Mouse (Mus musculus): ENCODE measurements around the gene Hoxc4.

Hoxc4 gene

DNA sequence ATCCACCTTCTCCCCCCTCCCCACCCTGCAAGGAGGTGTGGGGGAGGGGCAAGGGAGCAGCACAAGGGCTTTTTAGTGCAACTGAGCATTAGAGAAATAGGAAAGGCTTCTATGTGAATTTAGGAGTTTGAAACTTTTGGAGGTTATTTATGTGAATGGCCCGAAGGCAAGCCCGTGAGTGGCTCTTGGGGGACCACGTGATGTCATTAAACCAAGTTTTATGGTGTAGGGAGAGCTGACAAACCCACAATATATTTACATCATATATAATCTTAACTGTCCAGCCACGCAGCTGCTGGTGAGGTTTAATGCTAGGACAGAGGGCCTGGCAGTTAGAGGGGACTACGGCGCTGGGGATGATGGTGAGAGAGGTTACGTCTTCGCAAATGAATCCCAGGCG, at the start of gene Hoxc4:
TSS of gene Hoxc4 (plus strand) at position 299 of the 400 bp plus-strand sequence.
- ATAC-seq (ENCODE audit: low TSS enrichment) = no peak

DNA sequence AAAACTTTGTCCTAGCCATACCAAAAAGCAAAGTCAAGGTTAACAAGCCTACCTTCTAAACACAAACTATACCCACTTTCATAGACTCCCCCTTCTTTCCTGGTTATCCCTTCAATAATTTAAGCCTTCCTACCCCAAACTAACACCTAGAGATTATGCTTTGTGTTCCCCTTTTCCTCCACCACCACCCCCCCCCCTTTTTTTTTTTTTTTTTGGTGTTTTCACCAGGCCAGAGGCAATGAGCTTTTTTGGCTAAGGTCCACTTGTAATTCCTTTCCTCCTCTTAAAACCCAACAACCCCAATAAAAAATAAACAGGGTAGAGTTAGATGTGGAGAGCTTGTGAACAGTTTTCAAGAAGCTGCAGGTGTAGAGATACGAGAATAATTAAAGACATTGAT, 49.4 kb upstream of the Hoxc4 start:
- ATAC-seq (ENCODE audit: low TSS enrichment) = no peak

DNA sequence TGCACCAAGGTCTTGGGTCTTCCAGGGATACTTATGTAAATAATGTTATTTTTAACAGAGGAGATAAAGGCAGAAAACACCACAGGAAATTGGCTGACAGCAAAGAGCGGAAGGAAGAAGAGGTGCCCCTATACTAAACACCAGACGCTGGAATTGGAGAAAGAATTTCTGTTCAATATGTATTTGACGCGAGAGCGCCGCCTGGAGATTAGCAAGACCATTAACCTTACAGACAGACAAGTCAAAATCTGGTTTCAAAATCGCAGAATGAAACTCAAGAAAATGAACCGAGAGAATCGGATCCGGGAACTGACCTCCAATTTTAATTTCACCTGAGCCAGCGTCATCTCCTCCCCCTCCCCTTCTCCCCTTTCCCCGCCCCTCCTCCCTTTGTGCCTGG, 48.0 kb upstream of the Hoxc4 start:
- ATAC-seq (ENCODE audit: low TSS enrichment) = no peak

DNA sequence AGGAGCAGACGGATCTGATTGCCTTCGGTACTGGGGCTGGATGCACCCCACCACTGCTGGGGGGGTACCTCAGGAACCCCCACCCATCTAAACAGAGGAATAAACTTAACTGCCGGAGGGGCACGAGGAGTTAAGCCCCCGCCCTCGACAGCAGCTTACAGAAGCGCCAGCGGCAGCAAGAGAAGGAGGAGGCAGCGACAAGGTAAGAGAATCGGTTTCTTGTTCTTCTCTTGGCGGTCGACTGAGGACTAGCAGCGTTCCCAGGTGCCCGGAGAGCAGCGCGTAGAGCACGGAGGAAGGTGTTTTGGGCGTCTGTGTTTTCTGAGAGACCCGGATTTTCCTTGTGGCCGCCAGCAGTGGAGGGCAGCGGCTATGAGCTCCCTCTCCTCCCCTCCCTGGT, 46.5 kb upstream of the Hoxc4 start:
- ATAC-seq (ENCODE audit: low TSS enrichment) = no peak

DNA sequence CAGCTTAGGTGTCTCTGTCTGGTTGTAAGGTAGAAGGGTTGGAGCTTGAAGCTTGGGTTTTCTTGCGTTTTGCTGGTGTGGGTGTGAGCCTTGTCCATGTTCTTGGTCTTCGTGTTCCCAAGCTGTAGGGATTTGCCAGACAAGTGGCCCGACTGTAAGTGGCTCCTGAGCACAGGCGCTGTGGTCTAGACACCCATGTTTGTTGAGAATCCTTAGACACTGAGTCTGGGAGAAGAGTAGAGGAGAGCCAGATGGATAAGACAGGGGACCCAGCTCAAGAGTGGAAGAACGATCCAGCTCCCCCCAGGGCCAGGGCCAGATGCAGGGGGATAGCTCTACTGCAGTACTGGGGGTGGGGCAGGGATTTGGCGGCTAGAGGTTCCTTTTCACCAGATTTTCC, 46.0 kb upstream of the Hoxc4 start:
- no peak for ATAC-seq (ENCODE audit: low TSS enrichment)

DNA sequence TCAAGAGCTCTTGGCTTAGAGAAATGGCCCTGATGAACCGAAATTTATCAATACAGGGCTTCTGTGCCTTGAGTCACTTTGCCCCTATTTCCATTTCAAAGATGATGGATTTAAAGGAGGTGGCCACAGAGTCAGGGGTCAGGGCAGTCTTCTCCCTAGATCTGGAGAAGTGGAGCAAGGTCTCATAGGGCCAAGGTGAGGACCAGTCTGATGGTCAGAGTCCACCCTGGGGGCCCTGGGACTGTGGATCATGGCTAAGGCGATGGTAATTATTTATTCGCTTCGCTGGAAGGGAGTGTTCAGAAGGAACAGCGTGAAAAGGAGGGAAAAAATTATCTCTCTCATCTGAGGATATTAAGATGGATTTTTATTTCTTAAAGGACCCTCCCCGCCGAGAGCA, 43.7 kb upstream of the Hoxc4 start:
- ATAC-seq (ENCODE audit: low TSS enrichment) = no peak

DNA sequence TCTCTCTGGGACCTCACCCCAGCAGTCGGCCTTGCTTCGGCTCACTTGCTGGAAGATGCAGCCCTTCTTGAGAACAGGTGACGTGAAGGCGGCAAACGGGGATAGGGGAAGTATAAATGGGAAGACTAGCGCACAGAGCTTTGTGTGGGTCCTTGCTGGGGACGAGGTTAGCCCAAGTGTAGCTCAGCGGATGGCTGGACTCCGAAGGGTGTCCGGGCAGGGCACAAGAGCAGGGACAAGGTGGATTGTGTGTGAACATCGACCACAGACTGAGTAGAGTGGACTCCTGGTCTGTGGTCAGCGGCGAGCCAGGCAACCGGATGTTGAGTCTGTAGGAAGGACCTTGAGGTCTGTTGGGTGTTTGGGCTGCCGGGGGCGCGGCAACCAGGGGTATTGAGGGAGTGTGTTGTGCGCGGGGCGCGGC, 43.0 kb upstream of the Hoxc4 start:
- ATAC-seq (ENCODE audit: low TSS enrichment) = no peak

DNA sequence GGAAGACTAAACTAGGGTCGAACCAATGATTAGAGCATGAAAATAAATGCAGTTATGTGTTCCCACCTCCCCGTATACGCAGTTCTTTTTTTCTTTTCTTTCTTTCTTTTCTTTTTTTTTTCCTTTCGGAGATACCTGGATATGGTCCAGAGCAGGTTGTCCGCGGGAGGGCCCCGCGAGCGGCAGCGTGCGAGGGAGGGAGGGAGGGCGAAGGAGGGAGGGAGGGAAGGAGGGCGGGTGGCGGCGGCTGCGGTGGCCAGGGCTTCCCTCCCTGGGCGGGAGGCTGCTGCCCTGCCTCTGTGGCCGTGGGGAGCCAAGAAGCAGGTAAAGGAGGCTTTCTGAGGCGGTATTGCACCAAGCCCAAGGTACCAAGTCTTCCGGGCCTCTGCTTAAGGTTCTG, 42.6 kb upstream of the Hoxc4 start, which contains the start of gene Hoxc9:
TSS of gene Hoxc9 (plus strand) at position 269 of the 400 bp plus-strand sequence.
- ATAC-seq (ENCODE audit: low TSS enrichment) = no peak

DNA sequence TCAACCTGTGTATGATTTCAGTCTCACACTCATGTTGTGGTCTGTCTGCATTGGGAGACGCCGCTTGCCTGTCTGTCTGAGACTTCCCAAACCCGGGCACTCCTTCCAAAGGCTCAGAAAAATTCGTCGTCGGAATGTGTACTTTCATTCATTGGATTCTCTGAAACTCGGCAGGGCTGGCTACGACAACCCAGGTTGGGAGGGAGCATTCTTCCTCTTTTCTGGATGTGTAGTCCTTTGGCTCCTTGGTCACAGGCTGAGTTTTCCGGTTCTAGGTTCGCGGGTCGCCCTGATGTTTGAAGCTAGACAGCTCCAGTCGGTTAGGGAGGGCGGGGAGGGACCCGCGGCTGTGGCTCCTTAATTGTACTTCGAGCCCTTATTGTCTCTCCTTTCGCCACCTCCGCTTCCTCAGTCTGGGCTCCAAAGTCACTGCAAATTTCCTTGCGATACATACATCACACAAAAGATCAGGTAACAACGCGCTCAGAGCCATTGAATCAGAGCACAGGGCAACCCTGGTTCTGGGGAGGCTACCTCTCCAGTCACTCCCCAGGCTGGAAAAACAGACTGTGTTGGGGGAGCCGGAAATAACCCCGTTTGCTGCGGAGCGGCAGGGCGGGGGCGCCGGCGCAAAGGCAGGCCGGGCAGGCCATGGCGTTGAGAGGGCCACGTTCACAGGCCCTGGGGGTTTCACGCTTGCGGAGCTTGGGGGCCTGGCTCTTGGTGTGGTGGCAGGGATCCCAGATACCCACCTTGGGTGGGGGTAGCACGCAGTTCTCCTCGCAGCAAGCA, 41.9 kb upstream of the Hoxc4 start:
- no peak for ATAC-seq (ENCODE audit: low TSS enrichment)

DNA sequence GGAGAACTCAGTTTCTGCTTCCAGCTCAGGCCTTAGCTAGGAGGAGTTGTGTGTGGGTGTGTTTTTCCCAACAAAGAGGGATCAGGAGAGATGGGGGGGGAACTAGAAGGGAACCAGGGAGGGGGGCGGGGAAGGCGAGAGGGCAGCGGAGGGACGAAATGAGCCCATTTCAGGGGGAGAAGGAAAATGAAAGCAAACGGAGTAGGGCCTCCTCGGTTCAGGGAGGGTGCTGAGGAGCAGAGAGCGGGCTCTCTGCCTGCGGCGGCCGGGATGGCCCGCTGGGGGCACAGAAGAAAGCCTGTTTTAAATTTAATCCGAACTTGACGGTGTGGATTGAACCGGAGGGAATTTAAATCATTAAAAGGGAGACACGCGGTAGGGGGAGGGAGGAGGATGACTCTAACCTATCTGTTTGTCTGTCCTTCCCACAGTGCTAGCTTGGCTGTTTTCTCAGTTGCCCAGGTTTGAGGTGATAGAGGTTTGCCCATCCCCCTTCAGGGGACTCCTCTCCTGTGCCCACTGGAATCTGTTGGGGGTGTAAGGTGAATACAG, 41.2 kb upstream of the Hoxc4 start:
- no peak for ATAC-seq (ENCODE audit: low TSS enrichment)

DNA sequence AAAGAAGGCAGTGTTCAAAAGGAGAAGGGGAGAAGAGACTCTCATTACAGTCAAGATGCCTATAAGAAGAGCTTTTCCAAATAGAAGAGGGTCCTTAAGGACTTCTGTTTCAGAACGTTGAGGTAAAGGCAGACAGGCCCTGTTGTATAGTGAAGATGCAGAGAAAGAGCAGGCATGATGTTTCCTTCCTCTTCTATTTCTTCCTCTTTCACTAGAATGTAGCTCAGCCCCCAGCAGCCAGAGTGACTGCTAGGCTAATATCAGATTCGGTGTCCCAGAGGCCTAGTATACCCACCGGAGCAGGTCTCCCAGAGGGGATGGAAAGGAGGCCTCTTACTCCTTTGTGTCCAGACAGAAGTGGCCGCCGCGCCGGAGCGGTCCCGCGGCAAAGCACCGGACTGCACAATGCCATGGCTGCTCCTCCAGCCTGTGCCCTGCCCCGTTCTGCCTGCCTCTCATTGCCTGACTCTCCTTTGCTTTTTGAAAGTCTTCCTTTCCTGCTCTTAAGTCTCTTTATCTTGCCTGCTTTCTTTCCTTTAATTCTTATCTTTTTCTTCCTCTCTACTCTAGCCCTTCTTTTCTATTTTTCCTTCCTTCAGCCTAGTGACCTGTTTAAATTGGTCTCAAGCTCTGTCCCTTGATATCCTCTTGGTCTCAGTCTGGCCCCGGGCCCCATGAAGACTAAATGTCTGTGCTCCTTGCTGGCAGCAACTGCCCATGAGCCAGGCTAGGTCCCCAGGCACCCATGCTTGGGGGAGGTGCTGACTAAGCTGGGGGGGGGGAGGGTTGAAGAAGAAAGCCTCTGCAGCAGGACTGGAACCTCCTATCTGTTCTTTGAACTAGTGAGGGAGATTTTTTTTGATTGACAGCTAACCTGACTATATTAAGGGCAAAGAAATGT, 39.9 kb upstream of the Hoxc4 start:
- no peak for ATAC-seq (ENCODE audit: low TSS enrichment)

DNA sequence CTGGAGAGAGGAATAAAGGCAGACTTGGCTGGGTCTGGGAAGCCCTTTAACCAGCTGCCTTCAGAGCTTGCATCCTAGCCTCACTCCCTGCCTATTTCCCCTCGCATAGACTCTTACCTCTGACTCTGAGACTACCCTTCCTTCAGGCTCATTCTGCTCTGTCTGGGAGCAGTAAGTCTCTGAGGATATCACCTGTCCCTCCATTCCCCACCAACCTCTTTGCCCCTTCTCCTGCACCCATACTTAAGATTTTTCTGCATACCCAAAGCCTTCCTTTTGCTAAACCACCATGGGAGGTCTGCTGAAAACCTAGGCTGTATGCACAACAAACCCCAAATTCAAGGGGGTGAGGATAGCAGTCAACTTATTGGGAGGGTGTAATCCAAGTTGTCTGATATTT, 38.8 kb upstream of the Hoxc4 start:
- no peak for ATAC-seq (ENCODE audit: low TSS enrichment)

DNA sequence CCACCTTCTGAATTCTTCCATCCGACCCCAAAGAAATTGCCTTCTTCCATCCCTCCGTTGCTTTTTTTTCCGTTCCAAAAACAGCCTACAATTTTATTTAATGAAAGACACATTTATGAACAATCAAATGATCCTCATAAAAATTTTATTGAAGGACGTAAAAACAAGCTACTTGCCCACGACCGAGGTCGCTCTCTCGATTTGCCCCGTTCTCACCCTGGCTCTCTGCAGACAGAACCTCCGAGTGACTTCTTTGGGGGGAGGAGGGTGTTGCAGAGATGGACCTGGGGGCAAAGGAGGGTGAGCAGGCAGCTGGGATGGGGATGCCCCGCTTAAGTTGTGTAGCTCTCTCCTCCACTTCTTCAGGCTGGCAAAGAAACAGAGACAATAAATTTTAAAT, 38.4 kb upstream of the Hoxc4 start:
- no peak for ATAC-seq (ENCODE audit: low TSS enrichment)

DNA sequence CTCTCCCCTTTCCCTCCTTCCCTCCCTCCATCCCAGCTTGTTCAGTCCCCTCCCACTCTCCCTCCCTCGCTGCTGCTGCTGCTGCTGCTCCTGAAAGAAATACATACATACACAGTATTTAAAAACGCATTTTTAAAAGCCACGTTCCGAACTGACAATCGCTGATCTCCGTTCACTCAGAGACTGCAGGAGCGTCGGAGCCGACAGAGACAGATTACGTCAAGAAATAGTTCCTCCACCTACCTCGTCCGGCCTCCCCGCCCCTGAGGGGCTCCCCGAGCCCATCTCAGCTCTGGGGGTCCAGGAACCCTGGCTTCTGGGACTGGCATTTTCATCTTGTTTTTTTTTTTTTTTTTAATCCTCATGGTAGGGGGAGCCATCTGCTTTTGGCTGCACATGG, 37.8 kb upstream of the Hoxc4 start:
- no peak for ATAC-seq (ENCODE audit: low TSS enrichment)

DNA sequence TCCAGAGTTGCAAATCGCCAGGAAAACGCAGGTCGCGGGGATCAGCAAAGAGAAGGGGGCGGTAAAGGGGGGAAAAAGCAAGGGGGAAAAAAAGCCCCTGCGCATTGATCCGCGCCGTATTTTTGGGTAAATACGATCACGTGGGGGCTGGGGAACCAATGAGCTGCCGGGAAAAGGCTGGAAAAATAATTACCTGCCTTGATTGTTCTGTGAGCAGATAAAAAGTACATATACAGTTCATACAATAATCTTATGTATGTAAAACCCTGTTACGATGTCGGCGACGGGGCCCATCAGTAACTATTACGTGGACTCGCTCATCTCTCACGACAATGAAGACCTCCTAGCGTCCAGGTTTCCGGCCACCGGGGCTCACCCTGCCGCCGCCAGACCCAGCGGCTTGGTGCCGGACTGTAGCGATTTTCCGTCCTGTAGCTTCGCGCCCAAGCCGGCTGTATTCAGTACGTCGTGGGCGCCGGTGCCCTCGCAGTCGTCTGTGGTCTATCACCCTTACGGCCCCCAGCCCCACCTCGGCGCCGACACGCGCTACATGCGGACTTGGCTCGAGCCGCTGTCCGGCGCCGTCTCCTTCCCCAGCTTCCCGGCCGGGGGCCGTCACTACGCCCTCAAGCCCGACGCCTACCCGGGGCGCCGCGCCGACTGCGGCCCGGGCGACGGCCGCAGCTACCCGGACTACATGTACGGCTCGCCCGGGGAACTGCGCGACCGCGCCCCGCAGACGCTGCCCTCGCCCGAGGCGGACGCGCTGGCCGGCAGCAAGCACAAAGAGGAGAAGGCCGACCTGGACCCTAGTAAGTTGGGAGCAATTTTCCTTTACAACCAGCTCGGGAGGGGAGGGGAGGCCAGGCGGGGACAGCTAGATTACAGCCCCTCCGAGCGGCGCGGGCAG, 37.1 kb upstream of the Hoxc4 start:
- no peak for ATAC-seq (ENCODE audit: low TSS enrichment)

DNA sequence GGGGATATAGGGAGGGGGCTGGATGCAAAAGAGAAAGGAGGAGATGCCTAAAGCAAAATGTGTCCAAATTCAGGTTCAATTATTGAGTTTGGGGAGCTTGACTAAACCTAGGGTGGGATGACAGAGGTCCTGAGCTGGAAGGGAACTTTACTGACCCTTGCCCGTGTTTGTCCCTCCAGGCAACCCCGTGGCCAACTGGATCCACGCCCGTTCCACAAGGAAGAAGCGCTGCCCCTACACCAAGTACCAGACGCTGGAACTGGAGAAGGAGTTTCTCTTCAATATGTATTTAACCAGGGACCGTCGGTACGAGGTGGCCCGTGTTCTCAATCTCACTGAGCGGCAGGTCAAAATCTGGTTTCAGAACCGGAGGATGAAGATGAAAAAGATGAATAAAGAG, 35.0 kb upstream of the Hoxc4 start:
- ATAC-seq (ENCODE audit: low TSS enrichment) = no peak

DNA sequence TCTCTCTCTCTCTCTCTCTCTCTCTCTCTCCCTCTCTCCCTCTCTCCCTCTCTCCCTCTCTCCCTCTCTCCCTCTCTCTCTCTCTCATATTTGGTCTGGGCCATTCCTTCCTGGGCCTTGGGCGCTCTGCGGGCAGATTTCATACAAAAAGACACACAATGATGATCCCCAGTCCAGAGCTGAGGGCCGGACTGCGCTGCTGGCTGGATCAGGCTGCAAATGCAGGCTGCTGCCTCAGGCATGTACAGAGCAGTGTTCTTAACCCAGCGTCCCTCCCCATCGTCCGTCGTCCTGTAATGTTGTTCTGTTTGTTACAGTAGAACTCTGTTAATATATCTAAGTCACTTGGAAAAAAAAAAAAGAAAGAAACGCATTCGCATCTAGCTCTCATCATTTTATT, 34.2 kb upstream of the Hoxc4 start:
- no peak for ATAC-seq (ENCODE audit: low TSS enrichment)

DNA sequence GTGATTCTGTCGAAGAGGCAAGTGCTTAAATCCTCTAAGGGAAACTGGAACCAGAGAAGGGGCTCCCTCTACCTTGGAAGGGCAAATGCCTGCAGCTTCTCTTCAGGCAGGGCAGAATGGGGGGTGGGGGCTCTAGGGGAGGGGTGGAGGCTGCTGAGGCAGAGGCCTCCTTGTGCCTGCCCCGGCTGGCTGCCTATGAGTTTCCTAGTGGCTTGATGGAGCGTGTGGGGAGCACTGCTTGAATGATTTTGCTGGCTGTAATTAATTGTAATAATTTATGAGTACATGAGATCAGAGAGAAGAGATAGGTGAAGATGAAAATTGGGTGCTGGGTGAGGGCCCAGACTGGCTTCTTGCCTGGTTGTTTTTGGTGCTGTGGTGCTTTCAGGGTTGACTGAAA, 33.8 kb upstream of the Hoxc4 start:
- no peak for ATAC-seq (ENCODE audit: low TSS enrichment)

DNA sequence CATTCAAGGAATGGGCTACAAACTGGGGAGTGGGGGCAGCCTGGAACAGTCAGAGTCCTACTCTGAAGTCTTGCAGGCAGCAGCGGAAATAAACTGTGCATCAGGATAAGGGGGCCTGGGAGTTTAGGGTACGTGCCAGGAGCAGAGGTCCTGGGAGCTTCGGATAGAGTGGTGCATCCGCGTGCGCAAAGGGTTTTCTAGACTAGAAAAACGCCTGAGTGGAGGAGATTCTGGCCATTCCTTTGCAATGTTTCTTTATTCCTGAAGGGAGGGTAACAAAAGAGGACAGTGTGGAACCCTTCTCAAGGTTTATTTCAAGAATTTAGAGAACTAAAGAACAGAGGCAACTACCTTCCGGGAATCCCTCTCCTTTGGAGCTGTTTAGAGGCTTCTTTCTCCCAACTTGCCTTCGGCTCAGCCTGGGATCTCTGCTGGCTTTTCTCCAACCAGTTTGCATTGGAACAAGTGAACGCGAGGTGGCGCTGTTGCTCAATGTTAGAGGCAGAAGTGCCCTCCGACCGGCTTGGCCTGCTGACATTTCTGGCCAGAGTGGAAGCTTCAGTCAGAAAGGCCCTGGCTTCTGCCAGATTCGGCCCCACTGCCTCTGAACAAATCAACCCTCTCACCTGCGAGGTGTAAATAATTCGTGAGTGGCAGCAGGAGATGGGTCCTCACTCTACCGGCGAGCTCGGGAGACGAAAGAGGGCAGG, 31.5 kb upstream of the Hoxc4 start:
- 0 out of 2 replicates have a peak, but pooled peaks have one; percentile 47 for ATAC-seq (ENCODE audit: low TSS enrichment)

DNA sequence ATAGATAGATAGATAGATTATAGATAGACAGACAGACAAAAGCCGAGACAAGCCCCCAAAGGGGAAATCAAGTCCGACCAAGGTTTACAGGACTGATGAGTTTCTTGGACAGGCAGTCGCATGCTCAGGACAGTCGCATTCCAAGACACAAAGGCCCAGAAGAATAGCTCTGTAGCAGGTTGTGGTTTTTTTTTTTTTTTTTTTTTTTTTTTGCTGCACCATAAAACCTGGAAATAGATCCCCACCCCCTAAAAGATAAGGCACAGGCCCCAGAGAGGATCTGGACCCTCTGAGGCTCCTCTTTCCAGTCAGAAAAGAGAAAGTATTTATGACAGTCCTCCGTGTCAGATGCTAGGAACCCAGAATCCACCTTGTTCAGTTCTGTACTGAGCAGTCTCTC, 30.7 kb upstream of the Hoxc4 start:
- ATAC-seq (ENCODE audit: low TSS enrichment) = no peak

All from frontal cortex, adult (tissue).